Mouse (Mus musculus) left cerebral cortex, adult 2 months (tissue): ENCODE measurements around the gene Clic3. TPM values are rescaled to one million over a fixed set of nuclear protein-coding genes. Genes with fewer than 3 reads are reported as not detected.

Source experiments
- DNase-seq, 2 experiments: peaks; one replicate each; pipeline ENCODE4 v3.0.0; 2021 to 2022; ENCODE audit warnings: low spot score in 2 of 2, mixed read lengths in 1 of 2; ENCODE audit errors: extremely low spot score in 1 of 2
- H3K27ac ChIP-seq: fragments of 200-600 bp; 2 replicates; pipeline ENCODE4 v1.8.1; 2022
- H3K4me3 ChIP-seq: fragments of 200-600 bp; 2 replicates; pipeline ENCODE4 v1.8.1; 2022
- CTCF ChIP-seq: fragments of 200-600 bp; IDR thresholded peaks from 2 replicates; pipeline ENCODE4 v1.8.1; 2022; ENCODE audit warnings: antibody characterized with exemption, mild to moderate bottlenecking, moderate library complexity
- intact Hi-C: fragments of 180-260 bp; cut with DNase I; formaldehyde crosslinking; loops from one replicate; pipeline ENCODE4 v1.15.1; 2025
- total RNA-seq, 2 experiments: library from RNA; stranded (reverse); gene quantifications; 2 replicates each; pipeline ENCODE4 v1.2.3; 2021

The Clic3 gene
- total RNA-seq, 2 experiments from 2014 or later: not detected

DNA sequence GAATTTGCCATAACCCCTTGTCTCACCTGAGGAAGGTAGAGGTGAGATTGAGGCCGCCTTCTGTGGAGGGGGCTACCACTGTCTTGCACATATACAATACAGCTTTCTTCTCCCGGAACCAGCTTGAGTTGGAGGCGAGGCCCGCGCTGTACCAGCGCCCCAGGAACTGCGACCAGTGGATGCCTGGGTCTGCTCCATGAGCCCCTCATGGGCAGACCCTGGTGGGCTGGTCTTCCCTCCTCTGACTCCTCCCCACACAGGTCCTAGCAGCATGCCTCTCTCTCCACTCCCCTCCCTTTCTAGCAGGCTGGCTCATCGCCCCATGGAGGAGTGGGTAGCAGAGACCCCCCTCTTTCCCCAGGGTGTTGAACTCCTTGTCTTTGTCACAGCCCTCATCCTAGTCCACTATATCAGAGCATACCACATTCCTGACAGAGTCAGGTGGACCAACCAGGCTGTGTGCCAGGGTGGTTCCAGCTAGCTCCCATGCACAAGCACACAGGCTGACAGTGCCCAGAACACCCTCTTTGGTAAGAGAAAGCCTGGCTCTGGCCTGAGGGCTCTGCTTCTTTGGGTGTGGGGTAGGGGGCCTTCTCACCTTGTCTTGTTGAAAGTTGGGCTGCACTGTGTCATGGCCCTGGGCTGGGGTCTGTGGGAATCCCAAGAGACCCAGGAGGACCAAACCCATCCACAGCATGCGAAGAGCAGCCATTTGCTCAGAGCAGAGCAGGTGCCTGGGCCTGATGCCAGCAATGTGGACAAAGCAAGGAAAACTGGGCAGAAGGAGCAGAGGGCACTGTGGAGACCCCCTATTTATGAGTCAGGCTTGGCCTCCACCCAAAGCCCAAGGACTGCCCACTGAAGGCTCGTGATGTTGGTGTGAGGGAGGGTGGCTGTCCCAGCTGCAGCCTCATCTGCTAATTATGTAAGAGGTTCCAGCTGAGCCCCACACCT lies 12.6 kb downstream of the Clic3 start:
- H3K27ac ChIP-seq: peak overlapping the region; percentile 72
- H3K4me3 ChIP-seq: no peak overlapping the region
- intact Hi-C loops: no loop called here
- TF ChIP-seq CTCF: no peak
- peak; percentile 35 to 49 for DNase-seq

GRCm38 (mm10) chr2:25469969-25470368 lies 13.3 kb downstream of the Clic3 start, which contains the start of gene Ptgds:
Gene Ptgds, minus strand, starts transcription at chr2:25470046.
- H3K4me3 ChIP-seq: no peak within 1 kb of the TSS
- intact Hi-C loops: no loop called here
- no peak for TF ChIP-seq CTCF

GRCm38 (mm10) chr2:25472550-25472949 lies 15.9 kb downstream of the Clic3 start:
- Histone ChIP-seq H3K4me3 (no peak overlapping the region), H3K27ac (no peak overlapping the region)
- intact Hi-C loops: no loop called here
- no peak for DNase-seq
- no peak for TF ChIP-seq CTCF

More at GRCm38 (mm10) chr2:25469969-25470368, 13.3 kb downstream of the Clic3 start, which contains the start of gene Ptgds:
- DNase-seq: no peak
- H3K27ac ChIP-seq: peak within 1 kb of the TSS; percentile 72

DNA sequence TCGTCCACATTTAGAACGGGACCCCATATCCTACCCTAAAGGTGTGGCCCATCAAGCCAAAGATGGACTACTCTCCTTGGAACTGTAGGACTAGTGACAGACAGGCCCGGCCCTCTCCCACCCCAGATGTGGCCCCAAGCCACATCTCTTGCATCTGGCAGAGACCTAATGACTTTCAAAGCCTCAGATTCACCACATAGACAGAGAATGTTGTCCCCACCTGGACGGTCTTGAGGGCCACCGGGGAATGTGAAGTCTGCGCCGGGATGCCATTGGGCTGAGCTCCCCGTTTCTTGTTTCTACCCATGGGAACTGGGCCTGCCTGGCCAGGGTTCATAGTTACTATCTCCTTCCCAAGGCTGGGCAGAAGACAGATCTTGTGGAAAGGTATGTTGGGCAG lies 20.9 kb downstream of the Clic3 start:
- intact Hi-C loops: no loop called here
- peak overlapping the region; percentile 38 for H3K27ac ChIP-seq
- no peak for TF ChIP-seq CTCF

DNA sequence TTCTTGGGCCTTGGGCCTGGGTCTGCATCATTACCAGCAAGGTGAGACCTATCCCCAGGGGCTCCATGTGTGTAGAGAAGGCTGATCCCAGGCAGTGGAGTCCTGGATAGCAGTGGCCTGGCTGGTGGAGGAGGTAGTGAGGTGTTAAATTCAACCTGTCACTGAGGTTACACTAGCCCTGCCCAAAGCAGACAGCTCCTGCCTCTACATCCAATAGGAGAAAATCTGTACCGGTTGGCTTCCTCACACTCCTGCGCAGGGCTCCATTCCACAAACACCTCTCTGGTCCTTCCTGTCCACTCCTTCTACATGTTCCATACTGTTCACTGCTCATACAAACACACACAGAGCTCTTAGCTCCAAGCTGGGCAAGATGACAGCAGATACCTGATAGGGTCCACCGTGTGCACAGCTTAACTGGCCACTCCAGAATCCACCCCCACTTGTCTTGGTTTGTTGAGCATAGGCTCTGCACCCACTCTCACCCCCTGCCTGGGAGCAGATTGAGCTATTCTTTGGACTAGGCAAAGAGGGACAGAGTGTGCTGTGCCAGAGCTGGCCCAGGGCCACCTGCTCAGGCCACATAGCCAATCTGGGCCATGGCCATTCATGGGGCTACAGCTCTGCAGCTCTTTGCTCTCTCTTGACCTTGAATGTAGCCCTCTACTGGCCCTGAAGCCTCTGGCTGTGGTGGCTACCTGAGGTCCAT lies 21.5 kb downstream of the Clic3 start:
- no peak for TF ChIP-seq CTCF
- Histone ChIP-seq H3K27ac (peak overlapping the region; percentile 66), H3K4me3 (no peak overlapping the region)
- intact Hi-C loops: no loop called here
- DNase-seq: peak; percentile 46 to 57

More for the DNA sequence above, 20.9 kb downstream of the Clic3 start:
- no peak for DNase-seq
- no peak overlapping the region for H3K4me3 ChIP-seq

DNA sequence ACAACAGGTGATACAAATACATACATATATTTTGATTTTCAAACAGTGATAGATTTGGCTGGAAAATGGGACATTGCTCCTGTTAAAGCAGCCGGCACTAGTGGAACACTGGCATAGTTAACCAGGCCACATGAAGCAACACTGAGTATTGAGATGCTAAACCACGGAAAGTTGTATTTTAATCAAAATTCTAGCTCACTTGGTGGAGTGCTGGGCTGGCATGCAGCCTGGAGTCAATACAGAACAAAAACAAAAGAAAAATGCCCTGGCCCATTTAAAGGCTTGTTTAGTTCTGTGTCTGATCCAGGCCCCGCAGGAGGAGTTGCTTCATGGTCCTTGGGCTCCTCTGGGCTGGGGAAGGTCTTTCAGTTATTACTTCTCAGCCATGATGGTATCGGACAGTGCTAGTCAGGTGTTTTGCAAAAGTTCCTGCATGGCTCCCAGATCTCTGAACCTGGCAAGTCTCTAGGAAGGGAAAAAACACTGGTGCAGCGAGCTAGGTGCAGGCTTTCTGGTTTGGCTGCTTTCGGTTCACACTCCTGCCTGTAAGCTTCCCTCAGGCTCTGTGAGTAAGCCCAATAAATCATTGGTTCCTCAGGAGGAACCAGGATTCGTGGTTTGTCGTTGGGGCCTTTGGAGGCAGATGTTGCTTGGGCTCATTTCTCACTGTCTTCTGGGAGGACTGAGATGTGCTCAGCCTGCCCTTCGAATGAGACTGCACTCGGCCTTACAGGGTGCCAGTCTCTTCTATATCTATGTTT lies 23.1 kb downstream of the Clic3 start:
- intact Hi-C loops: loop anchor here (5.0 kb wide), 2 partner anchors 52 to 102 kb away; partner anchors contain the start of gene Abca2
- DNase-seq: no peak
- Histone ChIP-seq H3K4me3 (no peak overlapping the region), H3K27ac (peak overlapping the region; percentile 66)
- no peak for TF ChIP-seq CTCF

GRCm38 (mm10) chr2:25480541-25480940 lies 23.9 kb downstream of the Clic3 start:
- no peak for TF ChIP-seq CTCF
- no peak for DNase-seq
- Histone ChIP-seq H3K4me3 (no peak overlapping the region), H3K27ac (no peak overlapping the region)
- intact Hi-C loops: loop anchor here (5.0 kb wide), 2 partner anchors 53 to 103 kb away; partner anchors contain the start of gene Abca2

GRCm38 (mm10) chr2:25482969-25483368 lies 26.3 kb downstream of the Clic3 start:
- intact Hi-C loops: loop anchor here (5.0 kb wide), 2 partner anchors 56 to 106 kb away; partner anchors contain the start of gene Abca2
- no peak for DNase-seq
- Histone ChIP-seq H3K27ac (no peak overlapping the region), H3K4me3 (no peak overlapping the region)
- peak; percentile 52 for TF ChIP-seq CTCF

DNA sequence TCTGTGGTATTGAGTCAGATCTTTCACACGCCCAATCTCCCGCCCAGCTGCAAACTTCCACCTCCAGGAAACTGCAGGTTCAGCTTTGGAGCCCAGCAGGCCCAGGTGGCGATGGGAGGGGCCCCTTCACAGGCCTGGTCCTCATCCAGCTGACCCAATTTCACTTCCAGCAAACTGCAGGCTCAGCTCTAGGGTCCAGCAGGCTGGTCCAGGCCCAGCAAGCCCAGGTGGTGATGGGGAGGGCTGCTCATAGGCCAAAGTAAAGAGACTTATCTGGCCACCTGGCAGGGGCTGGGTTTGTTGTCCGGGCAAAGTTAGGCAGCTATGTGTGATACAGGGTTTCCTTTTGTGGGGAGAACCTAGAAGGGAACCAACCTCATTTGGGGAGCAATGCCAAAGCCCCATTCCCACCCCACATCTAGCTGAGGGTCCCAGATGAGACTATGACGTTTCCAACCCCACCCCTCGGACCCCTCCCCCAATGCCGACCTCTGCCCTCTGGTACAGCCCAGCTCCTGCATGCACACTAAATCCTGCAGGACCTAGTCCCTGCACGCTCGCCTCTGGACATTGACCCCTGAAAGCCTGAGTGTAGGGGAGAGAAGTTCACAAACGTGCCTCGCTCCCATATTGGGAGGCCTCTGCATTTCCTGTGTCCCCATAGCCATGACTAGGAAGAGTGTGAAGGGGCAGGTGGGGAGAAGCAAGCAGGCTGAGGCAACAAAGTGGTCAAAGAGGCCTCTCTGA lies 28.4 kb downstream of the Clic3 start:
- intact Hi-C loops: loop anchor here (5.0 kb wide), 2 partner anchors 58 to 108 kb away; partner anchors contain the start of gene Abca2
- Histone ChIP-seq H3K4me3 (no peak overlapping the region), H3K27ac (no peak overlapping the region)
- TF ChIP-seq CTCF: no peak
- no peak for DNase-seq

DNA sequence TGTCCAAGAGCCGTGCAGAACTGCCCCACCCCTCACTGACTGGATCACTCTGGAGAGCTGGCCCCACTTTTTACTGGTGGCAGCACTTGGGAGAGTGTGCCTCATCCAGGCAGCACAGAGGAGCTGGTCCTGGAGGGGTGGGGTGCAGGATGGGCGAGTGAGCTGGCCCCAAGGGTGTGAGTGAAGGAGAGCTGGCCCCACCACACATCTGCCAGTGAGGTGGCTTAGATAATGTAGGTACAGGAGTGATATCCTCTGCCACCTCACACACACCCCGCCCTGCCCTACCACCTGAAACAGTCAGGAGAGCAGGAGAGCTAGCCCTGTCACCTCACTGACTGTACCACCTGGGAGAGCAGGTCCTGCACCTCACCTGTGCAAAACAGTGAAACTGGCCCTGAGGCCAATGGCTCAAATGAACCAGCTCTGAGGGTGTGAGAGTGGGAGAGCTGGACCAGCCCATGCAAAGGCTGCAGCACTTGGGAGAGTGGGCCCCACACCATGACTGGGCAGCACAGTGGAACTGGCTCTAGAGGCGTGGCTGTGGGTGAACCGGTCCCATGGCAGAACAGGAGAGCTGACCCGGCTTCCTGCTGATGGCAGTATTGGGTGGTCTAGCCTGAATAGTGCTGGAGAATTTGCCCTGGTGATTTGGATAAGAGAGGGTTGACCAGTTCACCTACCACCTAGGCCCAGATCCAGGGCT lies 31.5 kb downstream of the Clic3 start:
- Histone ChIP-seq H3K4me3 (no peak overlapping the region), H3K27ac (no peak overlapping the region)
- intact Hi-C loops: no loop called here
- no peak for TF ChIP-seq CTCF
- no peak for DNase-seq
